Mouse (Mus musculus) bone marrow macrophage, adult 2 months (primary cell): ENCODE measurements around the gene Chmp6. TPM values are rescaled to one million over a fixed set of nuclear protein-coding genes. Genes with fewer than 3 reads are reported as not detected.

Experiments used
- H3K27ac ChIP-seq: 2 replicates; pipeline ENCODE4 v1.5.1; 2012; ENCODE audit warnings: low read depth, low read length; ENCODE audit not compliant: insufficient read depth
- H3K4me1 ChIP-seq: 2 replicates; pipeline ENCODE4 v1.6.1; 2012; ENCODE audit warnings: low read length; ENCODE audit not compliant: control insufficient read depth, insufficient read depth
- H3K4me3 ChIP-seq: 2 replicates; pipeline ENCODE4 v1.5.1; 2012; ENCODE audit warnings: mild to moderate bottlenecking, low read length, moderate library complexity; ENCODE audit not compliant: insufficient read depth
- CTCF ChIP-seq: IDR thresholded peaks from 2 replicates; pipeline ENCODE4 v1.5.1; 2012; ENCODE audit warnings: low read depth, mild to moderate bottlenecking, low read length, moderate library complexity
- POLR2A ChIP-seq: IDR thresholded peaks from 2 replicates; pipeline ENCODE4 v1.6.1; 2012; ENCODE audit warnings: mild to moderate bottlenecking, low read depth, low read length, borderline replicate concordance
- polyA plus RNA-seq: library from polyadenylated mRNA; stranded (reverse); fragments of >200 nt; gene quantifications from 2 replicates; pipeline ENCODE4 v1.2.4, GENCODE M21; 2012; ENCODE audit not compliant: missing spikeins, insufficient read depth, insufficient read length

Chmp6 gene
- polyA plus RNA-seq, 1 experiment, result 34.0 TPM

DNA sequence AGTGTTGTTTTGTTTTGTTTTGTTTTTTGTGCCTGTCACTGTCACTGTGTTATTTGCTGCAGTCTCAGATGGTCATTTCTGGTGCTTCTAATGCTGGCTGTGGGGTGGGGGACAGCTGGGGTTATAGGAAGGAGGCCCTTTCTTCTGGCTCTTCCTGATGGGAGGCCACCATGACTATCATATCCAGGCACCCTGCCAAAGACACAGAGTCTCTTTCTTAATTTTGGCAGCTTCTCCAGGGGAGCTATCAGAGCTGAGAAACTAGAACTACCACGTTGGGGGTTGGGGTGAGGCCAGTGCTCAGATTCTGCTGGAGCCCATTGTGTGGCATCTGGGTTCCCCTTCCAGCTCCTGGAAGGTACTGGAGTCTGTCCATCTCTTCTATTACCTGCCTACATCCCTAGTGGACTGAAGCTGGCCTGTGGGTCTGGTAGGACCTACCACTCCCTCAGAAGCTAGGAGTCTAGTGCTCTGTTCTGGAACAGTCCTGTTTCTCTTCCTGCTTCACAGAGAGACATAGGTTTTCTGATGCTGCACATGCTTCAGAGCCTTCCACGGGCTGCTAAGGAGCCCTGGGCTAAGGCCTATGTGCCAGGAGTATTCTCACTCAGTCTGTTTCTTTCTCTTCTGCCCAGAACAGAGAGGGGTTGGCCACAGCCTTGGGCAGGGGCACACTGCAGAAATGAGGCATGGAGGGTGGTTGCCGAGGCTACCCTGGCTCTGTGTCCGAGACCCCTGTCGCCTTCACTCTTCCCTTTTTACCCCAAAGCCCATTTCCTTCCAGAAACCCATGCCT is 39.4 kb downstream of the Chmp6 start:
- H3K27ac ChIP-seq, result peak overlapping the region; percentile 3; the same call in 1 of the 2 replicates

DNA sequence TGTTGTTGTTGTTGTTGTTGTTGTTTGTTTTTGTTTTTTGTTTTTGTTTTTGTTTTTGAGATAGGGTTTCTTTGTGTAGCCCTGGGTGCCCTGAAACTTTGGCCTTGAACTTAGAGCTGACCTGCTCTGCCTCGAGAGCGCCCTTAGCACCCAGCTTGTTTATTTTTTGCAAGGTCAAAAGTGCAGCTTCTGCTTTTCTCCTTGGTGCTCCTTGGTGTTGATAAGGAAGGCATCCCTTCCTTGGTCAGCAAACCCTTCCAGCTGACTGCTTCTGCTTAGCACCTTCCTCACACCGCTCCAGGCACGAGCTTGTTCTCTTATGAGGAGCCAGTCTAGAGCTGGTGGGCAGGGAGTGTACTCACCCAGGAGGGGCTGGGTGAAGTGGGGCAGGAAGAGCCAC is 41.0 kb downstream of the Chmp6 start:
- Histone ChIP-seq H3K27ac (no peak overlapping the region), H3K4me1 (peaks cover 58% of the 10 kb centered on the region), H3K4me3 (no peak overlapping the region)
- TF ChIP-seq POLR2A, result no peak
- no peak for TF ChIP-seq CTCF

More for the DNA sequence above, 39.4 kb downstream of the Chmp6 start:
- TF ChIP-seq CTCF (no peak), POLR2A (no peak)
- Histone ChIP-seq H3K4me3 (no peak overlapping the region), H3K4me1 (peaks cover 70% of the 10 kb centered on the region)

DNA sequence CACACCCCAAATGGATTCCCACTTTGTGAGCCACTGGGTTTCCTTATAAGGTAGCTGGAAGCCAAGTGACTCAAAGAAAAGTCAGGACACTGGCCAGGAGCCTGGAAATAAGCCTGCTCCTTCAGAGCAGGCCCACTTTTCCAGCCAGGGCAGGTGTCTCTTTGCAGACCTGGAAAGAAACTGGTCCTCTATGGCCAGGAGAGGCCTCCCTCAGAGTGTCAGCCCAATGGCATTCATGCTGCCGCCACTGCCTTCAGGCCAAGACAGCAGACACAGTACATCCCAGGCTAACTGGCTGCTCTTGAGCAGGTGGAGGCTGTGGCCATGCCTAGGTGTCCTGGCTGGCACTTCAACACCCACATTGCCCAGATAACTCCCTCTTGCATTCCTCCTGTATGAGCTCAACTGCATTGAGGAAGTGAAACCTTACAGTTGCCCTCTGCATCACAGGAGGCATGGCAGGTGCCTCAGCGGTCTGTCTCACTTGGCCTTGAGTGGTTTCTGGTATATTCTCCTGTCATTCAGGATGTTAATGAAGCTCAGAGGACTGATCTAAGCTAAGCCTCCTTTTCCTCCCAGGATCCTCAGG is 41.6 kb downstream of the Chmp6 start:
- peaks cover 55% of the 10 kb centered on the region for H3K4me1 ChIP-seq
- no peak for TF ChIP-seq POLR2A
- no peak for TF ChIP-seq CTCF
- H3K4me3 ChIP-seq, result no peak overlapping the region
- 0 out of 2 replicates have a peak overlapping the region, but pooled peaks have one; percentile 5 for H3K27ac ChIP-seq

DNA sequence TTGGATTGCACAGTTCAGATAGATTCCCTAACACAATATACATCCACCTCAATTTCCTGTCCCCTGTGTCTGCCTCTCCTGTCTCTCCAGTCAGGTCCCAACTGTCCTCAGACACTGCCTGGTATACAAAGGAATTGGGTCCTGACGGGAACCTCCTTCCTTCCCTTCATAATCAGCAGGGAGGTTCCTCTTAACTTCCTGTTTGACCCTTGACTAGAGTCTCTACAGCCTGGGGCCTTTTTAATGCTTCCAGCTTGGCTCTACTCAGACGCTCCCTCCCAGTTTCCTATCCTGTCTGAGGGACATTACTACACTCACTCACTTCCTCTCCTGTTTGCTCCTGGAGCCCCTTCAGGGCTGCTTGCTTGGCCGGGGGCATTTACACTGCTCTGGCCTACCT is 42.2 kb downstream of the Chmp6 start:
- H3K4me3 ChIP-seq, result no peak overlapping the region
- H3K27ac ChIP-seq, result peak overlapping the region; percentile 14; the same call in 1 of the 2 replicates
- TF ChIP-seq CTCF (no peak), POLR2A (no peak)
- peaks cover 60% of the 10 kb centered on the region for H3K4me1 ChIP-seq

DNA sequence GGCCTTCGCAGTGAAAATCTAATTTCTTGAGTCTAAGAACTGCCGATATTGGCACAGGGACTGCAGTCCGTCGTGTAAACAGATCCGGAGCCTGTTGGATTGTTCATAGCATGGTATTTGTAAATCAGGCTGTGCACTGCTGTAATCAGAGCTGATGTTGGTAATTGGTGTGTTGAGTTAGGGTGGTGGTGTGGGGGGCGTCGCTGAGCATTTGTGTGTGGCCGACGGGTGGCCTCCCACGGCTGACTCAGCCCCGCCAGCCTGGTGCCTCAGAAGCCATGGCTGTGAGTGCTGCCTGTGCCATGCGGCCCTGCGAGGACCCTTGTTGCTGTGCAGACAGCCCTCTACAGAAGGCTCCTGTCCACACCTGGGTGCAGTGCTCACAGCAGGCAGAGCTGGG is 43.3 kb downstream of the Chmp6 start:
- H3K4me3 ChIP-seq, result no peak overlapping the region
- no peak for TF ChIP-seq CTCF
- TF ChIP-seq POLR2A, result no peak
- H3K4me1 ChIP-seq, result peaks cover 51% of the 10 kb centered on the region
- H3K27ac ChIP-seq, result no peak overlapping the region

DNA sequence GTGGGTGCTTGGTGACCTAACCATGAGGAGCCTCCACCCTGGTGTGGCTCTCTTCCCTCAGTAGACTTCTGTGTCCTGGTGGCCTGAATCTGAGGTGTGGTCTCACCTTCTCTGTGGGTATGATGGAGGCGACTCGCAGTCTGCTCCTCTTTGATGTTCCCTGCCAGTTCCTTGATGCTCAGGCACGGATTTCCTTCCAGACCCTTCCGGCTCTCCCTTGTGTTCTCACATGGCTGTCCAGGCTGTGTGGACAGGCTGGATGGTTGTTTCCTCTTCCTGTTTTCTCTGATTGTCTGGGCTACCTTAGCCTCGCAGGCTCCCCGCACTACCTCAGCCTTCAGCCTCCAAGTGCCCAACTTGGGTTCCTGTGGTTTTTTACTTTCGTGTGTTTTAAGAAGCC is 45.6 kb downstream of the Chmp6 start:
- H3K4me1 ChIP-seq, result peaks cover 31% of the 10 kb centered on the region
- no peak overlapping the region for H3K27ac ChIP-seq
- TF ChIP-seq POLR2A, result no peak
- no peak for TF ChIP-seq CTCF
- no peak overlapping the region for H3K4me3 ChIP-seq

DNA sequence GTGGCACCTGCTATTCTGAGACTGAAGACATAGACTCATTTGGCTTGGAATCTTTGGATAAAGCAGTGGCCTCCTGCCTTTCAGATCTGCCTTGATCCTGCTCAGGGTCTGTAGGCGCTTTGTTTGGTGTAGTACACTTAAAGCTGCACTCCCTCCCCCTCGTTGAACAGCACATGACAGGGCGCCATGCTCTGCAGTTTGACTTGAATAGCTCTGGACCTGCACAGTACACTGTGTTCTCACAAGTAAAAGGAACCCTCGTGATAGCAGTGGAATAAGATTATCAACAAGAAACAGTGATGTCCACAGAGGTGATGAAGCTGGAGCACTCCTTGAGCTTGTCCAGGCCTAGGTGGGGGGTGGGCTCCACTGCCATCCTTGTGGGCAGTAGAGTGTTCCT is 46.5 kb downstream of the Chmp6 start:
- TF ChIP-seq CTCF (no peak), POLR2A (no peak)
- Histone ChIP-seq H3K27ac (no peak overlapping the region), H3K4me3 (no peak overlapping the region), H3K4me1 (peaks cover 23% of the 10 kb centered on the region)

DNA sequence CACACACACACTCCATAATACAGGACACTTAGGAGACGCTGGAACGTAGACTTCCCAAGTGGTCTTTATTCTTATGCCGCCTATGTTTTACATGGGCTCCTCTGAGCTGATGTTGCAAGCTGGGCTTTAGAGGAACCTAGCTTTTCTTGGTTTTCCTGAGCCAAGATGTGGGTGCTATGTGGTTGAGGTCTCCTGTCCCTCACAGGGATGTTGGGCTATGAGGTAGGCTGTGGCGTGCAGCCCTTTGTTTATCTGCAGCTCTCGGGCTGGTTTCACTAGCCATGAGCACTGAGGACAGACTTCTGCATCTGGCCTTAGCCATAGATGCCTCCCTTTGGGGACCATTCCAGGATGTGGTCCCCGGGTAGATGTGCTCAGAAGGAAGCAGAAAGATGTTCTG is 47.4 kb downstream of the Chmp6 start:
- peaks cover 15% of the 10 kb centered on the region for H3K4me1 ChIP-seq

DNA sequence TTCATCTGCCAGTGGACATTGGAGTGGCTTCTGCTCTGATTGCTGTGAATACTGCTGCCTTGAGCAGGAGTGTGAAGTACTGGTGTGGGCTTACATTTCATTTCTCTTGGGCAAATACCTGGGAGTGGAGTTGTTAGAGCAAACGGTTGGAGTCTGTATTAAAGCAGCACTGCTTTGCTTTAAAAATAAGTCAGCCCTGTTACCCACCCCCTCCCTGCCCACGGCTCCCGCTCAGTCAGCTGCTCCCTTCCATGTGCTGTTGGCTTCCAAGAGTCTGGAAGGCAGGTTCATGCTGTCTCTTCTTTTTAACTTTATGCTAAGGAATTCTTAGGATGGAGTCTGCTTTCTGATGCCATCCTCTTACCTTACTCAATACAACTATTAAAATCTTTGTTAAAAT is 48.3 kb downstream of the Chmp6 start:
- TF ChIP-seq CTCF, result no peak
- TF ChIP-seq POLR2A, result no peak
- Histone ChIP-seq H3K4me3 (no peak overlapping the region), H3K27ac (no peak overlapping the region), H3K4me1 (peaks cover 10% of the 10 kb centered on the region; the same call in 1 of the 2 replicates)

More for the DNA sequence above, 47.4 kb downstream of the Chmp6 start:
- TF ChIP-seq CTCF, result no peak
- Histone ChIP-seq H3K27ac (no peak overlapping the region), H3K4me3 (no peak overlapping the region)

DNA sequence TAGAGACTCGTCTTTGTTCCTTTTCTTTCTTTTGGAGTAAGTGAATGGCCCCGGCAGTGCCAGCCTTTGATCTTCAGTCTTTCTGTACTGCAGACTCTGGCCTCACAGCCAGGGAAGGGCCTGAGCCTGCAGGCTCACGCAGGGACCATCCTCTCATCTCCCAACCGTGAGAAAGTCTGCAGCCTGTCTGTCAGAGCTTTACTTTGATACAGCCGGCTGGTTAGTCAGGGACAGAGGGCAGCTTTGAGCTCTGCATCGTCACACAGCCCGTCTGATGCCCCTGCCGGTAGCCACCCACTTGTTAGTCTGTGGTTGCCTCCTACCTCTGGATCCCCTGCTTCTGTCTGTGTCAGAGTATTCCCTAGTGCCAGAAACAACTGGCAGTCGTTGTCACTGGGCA is 51.8 kb downstream of the Chmp6 start:
- Histone ChIP-seq H3K27ac (no peak overlapping the region), H3K4me3 (no peak overlapping the region), H3K4me1 (peaks cover 5% of the 10 kb centered on the region; the same call in 1 of the 2 replicates)
- TF ChIP-seq POLR2A, result no peak
- TF ChIP-seq CTCF, result no peak
